Mouse (Mus musculus): ENCODE data around the gene Gdi1.

Gdi1 gene

DNA sequence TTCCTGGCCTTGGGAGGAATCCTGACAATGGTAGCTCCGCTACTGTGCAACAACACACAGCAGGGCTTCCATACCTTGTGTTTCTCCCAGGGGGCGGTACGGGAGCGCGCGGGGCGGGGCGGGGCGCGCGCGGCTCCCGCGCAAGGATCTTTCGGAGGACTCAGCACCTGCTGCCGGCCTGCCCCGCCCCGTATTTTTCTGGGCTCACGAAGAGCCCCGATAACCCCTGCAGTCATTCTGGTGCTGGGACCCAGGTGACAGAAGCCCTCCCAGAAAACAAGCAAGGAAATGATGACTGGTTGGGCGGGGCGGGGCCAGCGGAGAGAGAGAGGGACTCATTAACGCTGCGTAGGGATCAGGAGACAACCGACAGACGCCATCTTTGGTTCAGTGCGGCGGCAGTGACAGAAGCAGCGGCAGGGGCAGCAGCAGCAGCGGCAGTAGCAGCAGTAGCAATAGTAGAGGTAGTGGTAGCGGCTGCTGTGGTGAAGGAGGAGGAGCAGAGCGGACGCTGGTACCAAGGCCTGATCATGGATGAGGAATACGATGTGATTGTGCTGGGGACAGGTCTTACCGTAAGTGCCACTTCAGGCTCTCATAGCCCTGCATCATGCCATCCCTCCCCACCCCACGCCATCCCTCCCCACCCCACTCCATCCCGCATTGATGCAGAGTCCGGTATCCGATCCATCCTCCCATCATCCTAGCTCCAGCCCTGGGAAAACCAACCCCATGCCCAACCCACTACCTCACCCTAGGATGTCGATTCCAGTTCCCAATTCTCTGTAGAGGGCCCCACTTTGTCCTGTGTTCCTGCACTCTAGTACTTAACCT, at the start of gene Gdi1:
Gene Gdi1 (plus strand): TSS at position 132 of the 834 bp plus-strand sequence.
- peak; percentile 82 for DNase-seq

- no peak for DNase-seq
Measured at GRCm38 (mm10) chrX:74257746-74258145, 47.1 kb upstream of the Gdi1 start.

GRCm38 (mm10) chrX:74269736-74270061, 35.1 kb upstream of the Gdi1 start:
- no peak for DNase-seq

GRCm38 (mm10) chrX:74270062-74270901, 34.5 kb upstream of the Gdi1 start, which contains the start of gene Rpl10:
Rpl10 (plus strand) TSS chrX:74270812.
- DNase-seq: peak; percentile 92

DNA sequence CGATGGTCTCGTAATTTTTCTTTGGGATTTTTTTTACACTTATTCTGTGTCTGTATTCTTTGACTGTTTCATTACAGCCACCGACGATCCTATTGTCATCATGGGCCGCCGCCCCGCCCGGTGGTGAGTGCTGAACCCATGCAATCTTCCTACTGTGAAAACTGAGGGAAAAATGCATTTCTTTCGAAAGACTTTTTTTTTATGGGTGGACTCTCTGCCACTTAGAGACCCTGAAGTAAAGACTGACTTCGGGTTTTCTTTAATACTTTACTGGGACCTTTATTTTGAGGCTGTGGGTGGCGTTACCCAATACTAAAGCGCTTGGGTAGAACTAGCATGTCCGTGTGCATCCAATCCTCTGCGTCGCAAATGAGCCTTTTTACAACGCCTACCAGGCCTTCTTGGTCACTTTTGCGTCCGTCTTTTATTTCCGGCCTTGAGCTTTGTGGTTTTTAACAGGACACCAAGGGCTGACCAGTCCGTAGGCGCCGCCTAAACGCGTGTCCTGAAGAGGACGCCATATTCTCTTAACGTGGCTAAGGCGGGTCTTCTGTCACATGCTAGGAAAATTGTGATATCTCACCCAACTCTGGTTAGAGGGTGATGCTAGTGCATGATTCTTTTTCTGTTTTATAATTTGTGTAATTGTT, 33.8 kb upstream of the Gdi1 start:
- peak; percentile 51 for DNase-seq

DNA sequence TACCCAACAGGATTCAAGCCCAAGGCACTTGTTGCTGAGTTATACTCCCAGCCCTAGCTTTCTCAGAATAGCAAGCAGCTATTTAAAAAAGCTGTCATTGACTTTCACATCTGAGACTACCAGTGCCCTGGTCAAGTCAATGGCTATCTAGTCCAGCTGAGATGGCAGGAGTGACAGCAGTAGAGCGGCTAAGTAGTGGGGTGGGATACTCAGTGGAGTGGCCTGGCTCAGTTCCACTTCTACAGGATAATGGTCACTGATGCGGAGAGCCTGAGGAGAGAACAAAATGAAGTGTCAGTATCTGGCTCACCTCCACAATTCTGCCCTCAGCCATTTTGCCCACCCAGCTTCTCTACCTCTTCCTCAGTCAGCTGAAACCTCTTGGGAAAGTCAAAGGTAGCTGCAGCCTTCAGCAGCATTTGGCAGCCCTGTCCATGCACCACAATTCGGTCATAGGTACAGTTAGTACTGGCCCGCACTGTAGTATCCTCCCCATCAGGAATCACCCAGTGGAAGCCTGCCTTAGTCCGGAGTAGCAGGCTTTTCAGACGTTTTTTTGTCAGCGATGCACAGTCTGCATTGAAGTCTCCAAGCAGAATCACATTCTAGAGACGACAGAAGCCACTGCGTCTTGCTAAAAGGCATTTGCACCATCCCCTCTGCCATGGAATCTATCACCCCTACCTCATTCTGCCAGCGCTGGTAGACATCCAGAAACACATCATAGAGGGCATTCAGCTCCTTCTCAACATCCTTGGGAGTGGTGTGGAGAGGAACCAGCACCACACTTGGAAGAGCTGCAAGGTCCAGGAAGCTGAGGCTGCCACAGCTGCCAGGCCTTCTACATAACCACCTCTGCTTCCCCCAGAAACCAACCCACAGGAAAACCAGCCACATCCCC, 31.1 kb upstream of the Gdi1 start:
- DNase-seq: no peak

DNA sequence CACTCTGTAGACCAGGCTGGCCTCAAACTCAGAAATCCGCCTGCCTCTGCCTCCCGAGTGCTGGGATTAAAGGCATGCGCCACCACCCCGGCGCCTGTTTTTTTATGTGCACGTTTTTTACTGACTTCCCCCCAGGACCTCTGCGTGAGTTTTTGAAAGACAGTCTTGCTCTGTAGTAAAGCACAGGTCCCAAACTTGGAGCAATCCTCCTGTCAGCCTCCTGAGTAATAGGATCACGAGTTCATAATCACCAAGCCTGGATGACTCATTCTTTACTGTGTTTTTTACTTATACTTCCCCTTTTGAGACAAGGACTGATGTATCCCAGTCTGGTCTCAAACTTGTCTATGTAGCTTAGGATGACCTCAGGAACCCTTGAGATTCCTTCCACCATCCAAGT, 26.9 kb upstream of the Gdi1 start:
- no peak for DNase-seq

GRCm38 (mm10) chrX:74281041-74281731, 23.6 kb upstream of the Gdi1 start:
- DNase-seq: no peak

DNA sequence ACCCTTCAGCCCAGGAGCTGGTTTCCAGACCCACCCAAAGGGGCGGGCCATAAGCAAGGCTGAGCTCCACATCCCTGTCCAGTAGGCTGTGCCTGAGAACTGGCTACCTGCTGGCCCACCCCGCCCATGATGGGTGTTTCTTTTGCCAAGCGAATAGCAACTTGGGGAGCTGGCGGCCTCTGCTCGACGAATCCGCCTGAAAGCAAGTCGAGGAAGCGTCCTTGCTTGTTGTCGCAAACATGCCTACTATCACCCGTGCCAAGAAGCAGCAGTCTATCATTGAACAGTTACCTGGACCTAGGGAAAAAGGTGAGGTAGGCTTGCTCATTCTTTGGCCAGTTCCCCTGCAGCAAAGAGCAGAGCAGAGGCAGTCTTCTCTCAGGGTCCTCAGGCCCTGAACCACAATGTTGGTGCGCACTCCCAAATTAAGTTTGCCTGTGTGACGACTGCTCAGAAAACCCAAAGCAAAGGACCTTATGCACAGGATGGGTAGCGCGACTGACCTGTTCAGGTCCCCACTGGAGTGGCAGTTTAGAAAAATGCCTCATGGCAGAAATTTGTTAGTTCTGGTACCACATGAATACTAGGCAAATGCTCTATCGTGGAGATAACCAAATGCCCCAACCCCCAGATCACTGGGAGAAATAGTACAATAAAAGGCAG, 22.9 kb upstream of the Gdi1 start, which contains the start of the genes Taz and Dnase1l1:
Gene Taz (plus strand): TSS at position 181 of the 663 bp plus-strand sequence.
Gene Dnase1l1 (minus strand): TSS at position 606 of the 663 bp plus-strand sequence.
- DNase-seq: peak; percentile 88

DNA sequence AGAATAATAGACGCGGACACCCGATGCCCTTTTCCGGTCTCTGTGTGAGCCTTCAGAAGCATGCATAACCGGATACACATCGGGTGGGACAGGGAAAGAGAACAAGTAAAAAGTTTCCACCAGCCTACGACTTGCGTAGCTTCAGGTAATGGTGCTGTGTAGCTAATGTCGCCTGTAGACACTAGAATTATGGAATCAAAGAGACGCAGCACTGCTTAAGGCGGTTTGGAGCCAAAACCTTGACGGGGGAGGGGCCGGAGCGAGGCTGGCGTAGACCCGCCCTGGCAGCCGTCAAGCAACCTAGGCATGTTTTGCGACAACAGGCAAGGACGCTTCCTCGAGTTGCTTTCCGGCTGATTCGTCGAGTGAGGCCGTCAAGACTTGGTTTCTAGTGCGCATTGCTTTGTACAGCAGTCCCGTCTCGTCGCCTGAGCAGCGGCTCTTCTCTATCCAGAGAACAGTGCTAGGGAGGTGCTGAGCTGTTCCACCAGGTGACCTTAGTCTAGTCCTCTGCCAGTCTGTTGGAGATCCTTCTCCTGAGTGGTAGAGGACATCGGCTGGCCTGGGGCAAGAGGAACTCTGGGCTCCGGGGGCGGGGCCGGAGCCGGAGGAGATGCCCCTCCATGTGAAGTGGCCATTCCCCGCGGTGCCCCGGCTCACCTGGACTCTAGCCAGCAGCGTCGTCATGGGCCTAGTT, 22.3 kb upstream of the Gdi1 start:
- DNase-seq: peak; percentile 91

- no peak for DNase-seq
Measured at GRCm38 (mm10) chrX:74283092-74283437, 21.7 kb upstream of the Gdi1 start.

DNA sequence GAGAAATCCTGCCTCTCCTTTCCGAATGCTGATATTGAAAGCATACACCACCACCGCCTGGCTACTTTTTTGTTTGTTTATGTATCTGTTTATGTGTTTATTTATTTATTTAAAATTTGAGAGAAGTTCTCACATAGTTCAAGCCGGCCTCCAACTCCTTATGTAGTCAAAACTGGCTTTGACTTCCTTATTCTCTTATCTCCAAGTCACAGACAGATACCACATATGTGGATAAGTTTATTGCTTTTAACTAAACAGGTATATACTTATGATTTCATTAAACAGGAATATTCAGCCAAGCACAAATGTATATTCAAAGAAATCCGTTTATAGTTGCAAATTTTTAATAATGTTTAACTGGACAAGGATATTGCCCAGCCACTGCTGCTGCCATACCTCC, 11.4 kb upstream of the Gdi1 start:
- no peak for DNase-seq

DNA sequence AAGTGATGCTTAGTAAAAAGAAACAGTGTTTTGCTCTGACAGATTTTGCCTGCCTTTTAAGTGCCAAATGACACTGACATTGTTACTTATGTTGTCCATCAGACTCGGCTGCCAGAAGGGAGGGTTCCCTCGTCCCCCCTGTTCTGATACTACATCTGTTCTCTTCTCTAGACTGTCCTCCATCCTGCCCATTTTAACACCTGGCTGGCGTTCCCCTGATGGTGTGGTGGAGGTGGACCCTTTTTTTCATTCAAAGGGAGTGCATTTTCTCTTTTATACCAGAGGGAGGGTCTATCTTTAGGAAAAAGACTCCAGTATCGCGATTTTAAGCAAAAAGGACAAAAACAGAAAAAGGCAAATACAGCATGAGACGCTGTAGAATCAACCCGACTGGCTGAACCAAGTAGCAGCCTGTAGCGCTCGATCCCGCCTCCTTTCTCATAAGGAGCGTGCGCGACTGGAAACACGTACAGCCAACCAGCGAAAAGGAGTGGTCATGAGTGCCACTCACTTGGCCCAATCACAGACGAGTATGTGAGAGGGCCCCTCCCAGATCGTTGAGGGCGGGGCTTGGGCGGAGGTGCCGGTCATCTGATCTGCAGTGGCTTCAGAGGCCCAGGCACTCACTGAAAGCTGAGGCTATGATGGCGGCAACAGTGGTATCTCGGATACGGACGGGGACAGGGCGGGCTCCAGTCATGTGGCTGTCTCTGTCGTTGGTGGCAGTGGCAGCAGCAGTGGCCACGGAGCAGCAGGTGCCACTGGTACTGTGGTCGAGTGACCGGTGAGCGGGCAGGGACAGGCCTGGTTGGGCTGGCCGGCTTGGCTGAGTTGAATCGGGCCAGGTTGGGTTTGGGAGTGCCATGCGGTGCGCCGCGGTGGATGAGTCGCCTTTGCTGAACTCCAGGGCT, 8.0 kb upstream of the Gdi1 start, which contains the start of gene Atp6ap1:
Gene Atp6ap1 (plus strand): TSS at position 560 of the 911 bp plus-strand sequence.
- DNase-seq: peak; percentile 95

- no peak for DNase-seq
Measured at GRCm38 (mm10) chrX:74298348-74298747, 6.5 kb upstream of the Gdi1 start.

DNA sequence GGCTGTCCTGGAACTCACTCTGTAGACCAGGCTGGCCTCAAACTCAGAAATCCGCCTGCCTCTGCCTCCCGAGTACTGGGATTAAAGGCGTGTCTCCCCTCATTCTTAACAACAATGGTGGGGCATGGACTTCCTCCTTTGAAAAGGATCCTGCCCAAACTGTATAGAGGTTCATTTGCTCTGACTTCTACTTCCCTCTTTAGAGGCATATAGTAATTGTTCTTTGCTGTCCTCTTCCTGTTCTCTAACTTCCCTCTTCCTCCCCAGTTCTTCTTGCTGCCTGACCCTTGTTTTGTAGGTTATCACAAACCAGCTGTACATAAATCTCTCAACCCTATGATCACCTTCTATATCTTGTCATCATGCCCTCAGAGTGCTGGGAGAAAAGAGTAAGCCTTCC, 5.1 kb upstream of the Gdi1 start:
- no peak for DNase-seq

GRCm38 (mm10) chrX:74312540-74313464, 8.0 kb downstream of the Gdi1 start, which contains the start of gene Fam50a:
Fam50a (plus strand) TSS chrX:74313033.
- DNase-seq: peak; percentile 94

DNA sequence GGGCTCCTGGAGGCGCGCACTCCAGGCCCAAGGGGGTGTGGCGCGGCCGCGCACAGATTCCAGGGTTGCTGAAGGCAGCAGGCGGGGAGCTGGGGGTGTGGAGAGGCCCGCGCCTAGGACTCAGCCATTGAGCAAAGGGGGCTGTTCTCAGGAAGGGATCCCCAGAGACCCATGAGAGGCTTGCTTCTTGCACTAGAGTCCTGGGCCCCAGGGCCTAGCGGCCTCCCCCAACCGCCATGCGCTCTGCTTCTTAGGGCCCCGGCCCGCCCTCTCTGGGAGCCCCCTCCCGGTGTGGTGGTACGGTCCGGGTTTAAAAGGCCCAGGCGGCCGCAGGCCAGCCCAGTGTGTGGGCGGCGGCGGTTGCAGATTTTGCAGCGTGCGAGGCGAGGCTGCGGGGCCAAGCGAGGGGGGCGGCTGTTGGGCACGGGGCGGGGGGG, 23.9 kb downstream of the Gdi1 start, which contains the start of gene Plxna3:
Gene Plxna3 (plus strand): TSS at position 342 of the 437 bp plus-strand sequence.
- DNase-seq: peak; percentile 81

GRCm38 (mm10) chrX:74329215-74329671, 24.4 kb downstream of the Gdi1 start:
- no peak for DNase-seq
